In the genomic region with DNA sequence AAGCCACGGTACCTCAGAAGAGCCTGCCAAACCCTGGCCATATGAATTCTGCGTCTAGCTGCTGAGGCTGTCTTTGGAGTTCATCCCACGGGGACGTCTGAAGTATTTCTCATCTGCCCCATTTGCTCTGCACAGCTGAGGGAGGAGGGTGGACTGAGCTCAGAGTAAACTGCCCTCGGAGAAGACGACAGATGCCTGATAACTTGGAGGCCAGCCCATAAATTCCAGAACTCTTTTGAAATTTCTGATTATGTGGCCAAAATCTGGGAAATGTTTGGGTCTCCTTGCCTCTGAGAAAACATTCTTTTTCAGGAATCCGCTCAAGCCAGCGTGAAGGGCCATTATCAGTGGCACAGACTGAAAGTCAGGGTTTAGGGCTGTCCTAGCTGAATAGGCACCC, we compare ENCODE assay signal across 8 mouse cellular contexts. TPM values are rescaled to one million over a fixed set of nuclear protein-coding genes. Genes with fewer than 3 reads are reported as not detected.
DNase-seq lines count a peak whose midpoint lies in the region; ATAC-seq and TF ChIP-seq lines count a peak whose summit lies in the region.

No protein-coding gene starts in this region.

- no peak for DNase-seq in kidney, adult 18-20 months
- DNase-seq in brain, embryonic 14.5 days (ENCODE audit: low read depth), result peak; percentile 63
- DNase-seq in left cerebral cortex, adult 2 months (ENCODE audit: extremely low spot score in 1 of 2, low spot score in 2 of 2), result no peak
- DNase-seq in layer of hippocampus, postnatal 10 days (ENCODE audit: low spot score in 2 of 2), result no peak
- DNase-seq in spleen, postnatal 10 days (ENCODE audit: low spot score in 2 of 2), result no peak

- peaks cover 14% of the 10 kb centered on the region for H3K4me1 ChIP-seq in kidney, embryonic 15.5 days
- peaks cover 64% of the 10 kb centered on the region for H3K4me1 ChIP-seq in heart, embryonic 15.5 days (replicated peaks)
- peaks cover 20% of the 10 kb centered on the region for H3K4me1 ChIP-seq in midbrain, embryonic 16.5 days (ENCODE audit: control insufficient read depth, insufficient read depth, low read length)

- no peaks in the 10 kb centered on the region for H3K27me3 ChIP-seq in kidney, embryonic 15.5 days
- no peaks in the 10 kb centered on the region for H3K27me3 ChIP-seq in heart, embryonic 15.5 days
- H3K27me3 ChIP-seq in midbrain, embryonic 16.5 days (ENCODE audit: control insufficient read depth, insufficient read depth, low read depth, low read length), result no peaks in the 10 kb centered on the region

- H3K36me3 ChIP-seq in kidney, embryonic 15.5 days, result no peaks in the 10 kb centered on the region
- H3K36me3 ChIP-seq in heart, embryonic 15.5 days, result no peaks in the 10 kb centered on the region
- H3K36me3 ChIP-seq in midbrain, embryonic 16.5 days (ENCODE audit: control insufficient read depth, insufficient read depth, low read length), result no peaks in the 10 kb centered on the region

- no peaks in the 10 kb centered on the region for H3K9me3 ChIP-seq in kidney, embryonic 15.5 days (replicated peaks)
- no peaks in the 10 kb centered on the region for H3K9me3 ChIP-seq in heart, embryonic 15.5 days (replicated peaks)
- H3K9me3 ChIP-seq in midbrain, embryonic 16.5 days (replicated peaks; ENCODE audit: control insufficient read depth, low read length, poor library complexity, severe bottlenecking), result no peaks in the 10 kb centered on the region

- H3K4me3 ChIP-seq in kidney, embryonic 15.5 days (replicated peaks), result no peak overlapping the region
- no peak overlapping the region for H3K4me3 ChIP-seq in heart, embryonic 15.5 days
- no peak overlapping the region for H3K4me3 ChIP-seq in midbrain, embryonic 16.5 days (ENCODE audit: low read depth, low read length)
- no peak overlapping the region for H3K4me3 ChIP-seq in left cerebral cortex, adult 2 months

- TF ChIP-seq CTCF in brain, embryonic 14.5 days (IDR thresholded peaks at IDR 0.05; ENCODE audit: borderline replicate concordance, extremely low read depth, insufficient read depth, insufficient read length), result no peak
- no peak for TF ChIP-seq CTCF in left cerebral cortex, adult 2 months (IDR thresholded peaks at IDR 0.05)

- no peak overlapping the region for H3K9ac ChIP-seq in kidney, embryonic 15.5 days
- H3K9ac ChIP-seq in heart, embryonic 15.5 days, result no peak overlapping the region
- H3K9ac ChIP-seq in midbrain, embryonic 16.5 days (ENCODE audit: low read depth, low read length), result no peak overlapping the region

- peak overlapping the region; percentile 46 for H3K27ac ChIP-seq in kidney, embryonic 15.5 days
- peak overlapping the region; percentile 63 for H3K27ac ChIP-seq in heart, embryonic 15.5 days
- H3K27ac ChIP-seq in midbrain, embryonic 16.5 days (ENCODE audit: low read length), result peak overlapping the region; percentile 31; the same call in 1 of the 2 replicates
- no peak overlapping the region; the same call in 1 of the 2 replicates for H3K27ac ChIP-seq in left cerebral cortex, adult 2 months

- intact Hi-C loops in left cerebral cortex, adult 2 months (cut with DNase I), result no loop called here

- TF ChIP-seq POLR2A in brain, embryonic 14.5 days (IDR thresholded peaks at IDR 0.05; ENCODE audit: borderline replicate concordance, extremely low read depth, insufficient read depth, insufficient read length, poor library complexity, severe bottlenecking), result no peak

- 41% methylated on average over 8 of the region's 8 CpGs for WGBS in kidney, embryonic 15.5 days
- WGBS in heart, embryonic 15.5 days, result 20% methylated on average over 8 of the region's 8 CpGs
- 54% methylated on average over 8 of the region's 8 CpGs for WGBS in midbrain, embryonic 16.5 days

- no peak for ATAC-seq in kidney, embryonic 15.5 days (replicated peaks; ENCODE audit: low FRiP score)
- ATAC-seq in heart, embryonic 15.5 days (replicated peaks; ENCODE audit: insufficient number of reproducible peaks, insufficient read depth, low FRiP score, low read depth), result peak; percentile 63
- no peak for ATAC-seq in midbrain, embryonic 16.5 days

- H3K4me2 ChIP-seq in kidney, embryonic 15.5 days, result no peak overlapping the region
- H3K4me2 ChIP-seq in heart, embryonic 15.5 days, result 0 out of 2 replicates have a peak overlapping the region, but pooled peaks have one; percentile 2
- H3K4me2 ChIP-seq in midbrain, embryonic 16.5 days (ENCODE audit: low read length), result no peak overlapping the region

RNA-seq across cellular contexts. Expression of gene Crtc3, which starts 30.8 kb away (rescaled TPM):
- 20.6 and 21.9 TPM in 2 replicates for polyA plus RNA-seq in kidney, embryonic 15.5 days (2015; fragmentation: Nextera tagmentation; extraction: Ambion mirVana)
- polyA plus RNA-seq in brain, embryonic 14.5 days (2012; rRNA removed), result 13.0 and 18.1 TPM in 2 replicates
- 16.9 and 21.7 TPM in 2 replicates for polyA plus RNA-seq in heart, embryonic 15.5 days (2015; fragmentation: Nextera tagmentation; extraction: Ambion mirVana)
- polyA plus RNA-seq in midbrain, embryonic 16.5 days (2015; fragmentation: Nextera tagmentation; extraction: Ambion mirVana), result 12.7 and 13.7 TPM in 2 replicates
- 10 to 100 TPM; 14.9 to 16.5 TPM for total RNA-seq in left cerebral cortex, adult 2 months (2021)
- 10 to 100 TPM; 21.4 to 25.9 TPM for total RNA-seq in layer of hippocampus, postnatal 10 days (2021)
